Mouse (Mus musculus): ENCODE measurements around the gene Gata5.

DNA sequence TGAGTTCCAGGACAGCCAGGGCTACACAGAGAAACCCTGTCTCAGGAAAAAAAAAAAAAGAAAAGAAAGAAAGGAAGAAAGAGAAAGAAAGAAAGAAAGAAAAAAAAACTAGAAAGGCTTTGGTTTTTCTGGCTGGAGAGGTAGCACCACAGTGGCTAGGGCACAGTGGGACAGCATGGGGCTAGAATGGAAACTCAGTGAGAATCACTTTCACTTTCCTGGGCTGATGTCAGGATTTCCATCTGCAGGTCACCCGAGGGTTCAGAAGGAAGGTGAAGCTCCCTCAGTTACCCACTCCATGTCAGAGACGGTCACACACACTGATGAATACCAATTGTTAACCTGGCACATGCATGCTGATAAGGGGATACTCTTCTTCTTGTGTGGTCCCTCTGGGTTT lies 26.8 kb downstream of the Gata5 start:
- TF ChIP-seq POLR2A (IDR thresholded peaks at IDR 0.05; ENCODE audit: borderline replicate concordance, control insufficient read depth, low read depth, low read length) (no peak), CTCF (IDR thresholded peaks at IDR 0.05; ENCODE audit: control insufficient read depth, insufficient read depth, low read length) (no peak)
